Mouse (Mus musculus): ENCODE results near the gene Acsbg2. TPM values are rescaled to one million over a fixed set of nuclear protein-coding genes. Genes with fewer than 3 reads are reported as not detected.

The Acsbg2 gene
- polyA plus RNA-seq, 1 experiment from 2014 or later = not detected

- no peak for ATAC-seq (ENCODE audit: low read depth)
- Histone ChIP-seq H3K4me3 (replicated peaks) (no peak overlapping the region), H3K4me2 (no peak overlapping the region), H3K27me3 (peaks cover 25% of the 10 kb centered on the region; the same call in 1 of the 2 replicates), H3K27ac (no peak overlapping the region), H3K9ac (no peak overlapping the region), H3K4me1 (replicated peaks) (peaks cover 12% of the 10 kb centered on the region), H3K9me3 (replicated peaks) (no peaks in the 10 kb centered on the region), H3K36me3 (no peaks in the 10 kb centered on the region)
- DNase-seq = no peak
- 71% methylated on average over 7 of the region's 7 CpGs for WGBS (ENCODE audit: insufficient replicate concordance)
Measured at GRCm38 (mm10) chr17:56840524-56840923, 33.7 kb downstream of the Acsbg2 start.

GRCm38 (mm10) chr17:56836336-56836735, 37.9 kb downstream of the Acsbg2 start:
- peaks cover 20% of the 10 kb centered on the region for H3K4me1 ChIP-seq (replicated peaks)
- no peak overlapping the region for H3K4me3 ChIP-seq (replicated peaks)

GRCm38 (mm10) chr17:56833381-56833780, 40.9 kb downstream of the Acsbg2 start:
- H3K9ac ChIP-seq = no peak overlapping the region
- no peak for ATAC-seq (ENCODE audit: low read depth)
- H3K4me1 ChIP-seq (replicated peaks) = peaks cover 41% of the 10 kb centered on the region
- H3K4me3 ChIP-seq (replicated peaks) = no peak overlapping the region
- WGBS (ENCODE audit: insufficient replicate concordance) = 84% methylated on average over 1 of the region's 1 CpGs
- H3K36me3 ChIP-seq = no peaks in the 10 kb centered on the region
- no peak overlapping the region for H3K4me2 ChIP-seq
- DNase-seq = no peak
- H3K9me3 ChIP-seq (replicated peaks) = no peaks in the 10 kb centered on the region
- peaks cover 24% of the 10 kb centered on the region; the same call in 1 of the 2 replicates for H3K27me3 ChIP-seq
- H3K27ac ChIP-seq = no peak overlapping the region

More at GRCm38 (mm10) chr17:56836336-56836735, 37.9 kb downstream of the Acsbg2 start:
- no peaks in the 10 kb centered on the region for H3K9me3 ChIP-seq (replicated peaks)
- no peak overlapping the region for H3K27ac ChIP-seq
- H3K36me3 ChIP-seq = no peaks in the 10 kb centered on the region
- no peak overlapping the region for H3K4me2 ChIP-seq
- whole genome bisulfite sequencing (ENCODE audit: insufficient replicate concordance) = 56% methylated on average over 8 of the region's 8 CpGs
- ATAC-seq (ENCODE audit: low read depth) (no peak), DNase-seq (no peak)
- H3K27me3 ChIP-seq = peaks cover 25% of the 10 kb centered on the region; the same call in 1 of the 2 replicates
- no peak overlapping the region for H3K9ac ChIP-seq

- Histone ChIP-seq H3K27ac (no peak overlapping the region), H3K4me1 (replicated peaks) (peaks cover 45% of the 10 kb centered on the region), H3K4me2 (no peak overlapping the region), H3K4me3 (replicated peaks) (no peak overlapping the region), H3K9ac (no peak overlapping the region), H3K27me3 (peaks cover 21% of the 10 kb centered on the region; the same call in 1 of the 2 replicates), H3K9me3 (replicated peaks) (no peaks in the 10 kb centered on the region), H3K36me3 (no peaks in the 10 kb centered on the region)
- ATAC-seq (ENCODE audit: low read depth) (no peak), DNase-seq (no peak)
- WGBS (ENCODE audit: insufficient replicate concordance) = 66% methylated on average over 1 of the region's 1 CpGs
Measured at GRCm38 (mm10) chr17:56832918-56833317, 41.3 kb downstream of the Acsbg2 start.

GRCm38 (mm10) chr17:56831111-56831816, 43.0 kb downstream of the Acsbg2 start:
- Histone ChIP-seq H3K4me2 (peak overlapping the region; percentile 91), H3K27ac (peak overlapping the region; percentile 51)

GRCm38 (mm10) chr17:56830411-56831110, 43.7 kb downstream of the Acsbg2 start, which contains the start of gene Rfx2:
TSS of gene Rfx2 (minus strand) at chr17:56831013.
- ATAC-seq (ENCODE audit: low read depth) (peak; percentile 3), DNase-seq (no peak)
- Histone ChIP-seq H3K4me2 (peak within 1 kb of the TSS; percentile 91), H3K9ac (peak within 1 kb of the TSS; percentile 91), H3K36me3 (no peaks in the 10 kb centered on the region), H3K9me3 (replicated peaks) (no peaks in the 10 kb centered on the region), H3K27me3 (0 out of 2 replicates have a peak, but pooled peaks cover 8% of the 10 kb centered on the region), H3K27ac (peak within 1 kb of the TSS; percentile 95), H3K4me1 (replicated peaks) (peaks cover 58% of the 10 kb centered on the region), H3K4me3 (replicated peaks) (peak within 1 kb of the TSS; percentile 88)
- 2% methylated on average over 23 of the region's 62 CpGs for WGBS (ENCODE audit: insufficient replicate concordance)

More at GRCm38 (mm10) chr17:56831111-56831816, 43.0 kb downstream of the Acsbg2 start:
- under 1% methylated on average over 42 of the region's 42 CpGs for WGBS (ENCODE audit: insufficient replicate concordance)
- H3K9me3 ChIP-seq (replicated peaks) = no peaks in the 10 kb centered on the region
- peak overlapping the region; percentile 88 for H3K4me3 ChIP-seq (replicated peaks)
- peak overlapping the region; percentile 74 for H3K9ac ChIP-seq
- no peaks in the 10 kb centered on the region for H3K36me3 ChIP-seq
- H3K27me3 ChIP-seq = 0 out of 2 replicates have a peak, but pooled peaks cover 8% of the 10 kb centered on the region
- ATAC-seq (ENCODE audit: low read depth) (peak; percentile 91), DNase-seq (peak; percentile 98)
- H3K4me1 ChIP-seq (replicated peaks) = peaks cover 58% of the 10 kb centered on the region

GRCm38 (mm10) chr17:56829795-56830194, 44.5 kb downstream of the Acsbg2 start:
- no peak for ATAC-seq (ENCODE audit: low read depth)
- H3K9ac ChIP-seq = peak overlapping the region; percentile 91
- under 1% methylated on average over 27 of the region's 27 CpGs for WGBS (ENCODE audit: insufficient replicate concordance)
- no peak for DNase-seq
- peak overlapping the region; percentile 91 for H3K4me2 ChIP-seq
- peak overlapping the region; percentile 88 for H3K4me3 ChIP-seq (replicated peaks)
- no peaks in the 10 kb centered on the region for H3K36me3 ChIP-seq
- H3K4me1 ChIP-seq (replicated peaks) = peaks cover 65% of the 10 kb centered on the region
- H3K27ac ChIP-seq = peak overlapping the region; percentile 95
- H3K9me3 ChIP-seq (replicated peaks) = no peaks in the 10 kb centered on the region
- H3K27me3 ChIP-seq = 0 out of 2 replicates have a peak, but pooled peaks cover 8% of the 10 kb centered on the region

GRCm38 (mm10) chr17:56829171-56829570, 45.1 kb downstream of the Acsbg2 start:
- no peak for DNase-seq
- no peaks in the 10 kb centered on the region for H3K9me3 ChIP-seq (replicated peaks)
- H3K27ac ChIP-seq = peak overlapping the region; percentile 95
- peak overlapping the region; percentile 88 for H3K4me3 ChIP-seq (replicated peaks)
- H3K36me3 ChIP-seq = peaks cover 2% of the 10 kb centered on the region; the same call in 1 of the 2 replicates
- 0 out of 2 replicates have a peak, but pooled peaks cover 8% of the 10 kb centered on the region for H3K27me3 ChIP-seq
- ATAC-seq (ENCODE audit: low read depth) = no peak
- peak overlapping the region; percentile 91 for H3K4me2 ChIP-seq
- H3K4me1 ChIP-seq (replicated peaks) = peaks cover 71% of the 10 kb centered on the region
- 36% methylated on average over 11 of the region's 11 CpGs for WGBS (ENCODE audit: insufficient replicate concordance)
- H3K9ac ChIP-seq = peak overlapping the region; percentile 91

- peaks cover 76% of the 10 kb centered on the region for H3K4me1 ChIP-seq (replicated peaks)
- no peaks in the 10 kb centered on the region for H3K9me3 ChIP-seq (replicated peaks)
- H3K36me3 ChIP-seq = peaks cover 8% of the 10 kb centered on the region
- 0 out of 2 replicates have a peak, but pooled peaks cover 8% of the 10 kb centered on the region for H3K27me3 ChIP-seq
- peak overlapping the region; percentile 88 for H3K4me3 ChIP-seq (replicated peaks)
- peak overlapping the region; percentile 91 for H3K9ac ChIP-seq
- 13% methylated on average over 2 of the region's 2 CpGs for WGBS (ENCODE audit: insufficient replicate concordance)
- peak; percentile 64 for ATAC-seq (ENCODE audit: low read depth)
- peak; percentile 78 for DNase-seq
- H3K4me2 ChIP-seq = peak overlapping the region; percentile 91
- H3K27ac ChIP-seq = peak overlapping the region; percentile 95
Measured at GRCm38 (mm10) chr17:56826718-56827117, 47.5 kb downstream of the Acsbg2 start.

GRCm38 (mm10) chr17:56823352-56823751, 50.9 kb downstream of the Acsbg2 start:
- Histone ChIP-seq H3K4me1 (replicated peaks) (peaks cover 74% of the 10 kb centered on the region), H3K36me3 (peaks cover 8% of the 10 kb centered on the region), H3K27me3 (no peaks in the 10 kb centered on the region), H3K9me3 (replicated peaks) (no peaks in the 10 kb centered on the region), H3K4me3 (replicated peaks) (no peak overlapping the region), H3K9ac (no peak overlapping the region), H3K27ac (0 out of 2 replicates have a peak overlapping the region, but pooled peaks have one; percentile 75), H3K4me2 (no peak overlapping the region)
- no peak for DNase-seq
- 63% methylated on average over 2 of the region's 2 CpGs for WGBS (ENCODE audit: insufficient replicate concordance)
- no peak for ATAC-seq (ENCODE audit: low read depth)

- DNase-seq (no peak), ATAC-seq (ENCODE audit: low read depth) (no peak)
- WGBS (ENCODE audit: insufficient replicate concordance) = 74% methylated on average over 2 of the region's 2 CpGs
- Histone ChIP-seq H3K27ac (peak overlapping the region; percentile 20; the same call in 1 of the 2 replicates), H3K27me3 (no peaks in the 10 kb centered on the region), H3K36me3 (peaks cover 8% of the 10 kb centered on the region), H3K9me3 (replicated peaks) (no peaks in the 10 kb centered on the region), H3K4me3 (replicated peaks) (no peak overlapping the region), H3K9ac (peak overlapping the region; percentile 18; the same call in 1 of the 2 replicates), H3K4me2 (no peak overlapping the region), H3K4me1 (replicated peaks) (peaks cover 74% of the 10 kb centered on the region)
Measured at GRCm38 (mm10) chr17:56822380-56822779, 51.9 kb downstream of the Acsbg2 start.

Measured in liver, embryonic 13.5 days (tissue).